Mouse (Mus musculus) forebrain, embryonic 16.5 days (tissue): ENCODE measurements around the gene Slc44a2. TPM values are rescaled to one million over a fixed set of nuclear protein-coding genes. Genes with fewer than 3 reads are reported as not detected.

Source experiments
- ATAC-seq: fragments of 200-750 bp; cut with Nextera tagmentation; 2 replicates; pipeline ENCODE4 v1.8.0; 2017; ENCODE audit warnings: mild to moderate bottlenecking, moderate library complexity
- H3K27ac ChIP-seq: fragments of 300-500 bp; sonication (generic); 2 replicates; pipeline ENCODE4 v1.5.1; 2014; ENCODE audit warnings: low read length, control low read depth
- H3K27me3 ChIP-seq: fragments of 300-500 bp; sonication (generic); replicated peaks from 2 replicates; pipeline ENCODE4 v1.6.1; 2014; ENCODE audit warnings: low read length; ENCODE audit not compliant: control insufficient read depth, insufficient read depth
- H3K36me3 ChIP-seq: fragments of 300-500 bp; sonication (generic); 2 replicates; pipeline ENCODE4 v1.6.1; 2014; ENCODE audit not compliant: control insufficient read depth, insufficient read depth
- H3K4me1 ChIP-seq: fragments of 300-500 bp; sonication (generic); replicated peaks from 2 replicates; pipeline ENCODE4 v1.6.1; 2014; ENCODE audit warnings: low read length; ENCODE audit not compliant: control insufficient read depth, insufficient read depth
- H3K4me2 ChIP-seq: fragments of 300-500 bp; sonication (generic); 2 replicates; pipeline ENCODE4 v1.6.1; 2014; ENCODE audit warnings: mild to moderate bottlenecking, low read length, control low read depth
- H3K4me3 ChIP-seq: fragments of 300-500 bp; sonication (generic); replicated peaks from 2 replicates; pipeline ENCODE4 v1.5.1; 2014; ENCODE audit warnings: mild to moderate bottlenecking, low read length, control low read depth
- H3K9ac ChIP-seq: fragments of 300-500 bp; sonication (generic); replicated peaks from 2 replicates; pipeline ENCODE4 v1.6.1; 2014; ENCODE audit warnings: low read depth, low read length, control low read depth
- H3K9me3 ChIP-seq: fragments of 300-500 bp; sonication (generic); 2 replicates; pipeline ENCODE4 v1.6.1; 2016; ENCODE audit warnings: low read length; ENCODE audit not compliant: control insufficient read depth
- WGBS: fragments of 180-500 bp; shearing (Covaris S2); extraction: QIAGEN DNeasy Blood & Tissue Kit; methylation state at CpG from one replicate; pipeline ENCODE4 v1.1.7; 2014; 5-methylcytosine and 5-hydroxymethylcytosine counted together
- polyA plus RNA-seq: library from polyadenylated mRNA; unstranded; fragments of >200 nt; fragmentation: Nextera tagmentation; extraction: Ambion mirVana; gene quantifications from 2 replicates; pipeline ENCODE4 v1.2.1, GENCODE M21; 2015

Gene Slc44a2
- polyA plus RNA-seq, 1 experiment from 2014 or later, result 86.2 TPM

DNA sequence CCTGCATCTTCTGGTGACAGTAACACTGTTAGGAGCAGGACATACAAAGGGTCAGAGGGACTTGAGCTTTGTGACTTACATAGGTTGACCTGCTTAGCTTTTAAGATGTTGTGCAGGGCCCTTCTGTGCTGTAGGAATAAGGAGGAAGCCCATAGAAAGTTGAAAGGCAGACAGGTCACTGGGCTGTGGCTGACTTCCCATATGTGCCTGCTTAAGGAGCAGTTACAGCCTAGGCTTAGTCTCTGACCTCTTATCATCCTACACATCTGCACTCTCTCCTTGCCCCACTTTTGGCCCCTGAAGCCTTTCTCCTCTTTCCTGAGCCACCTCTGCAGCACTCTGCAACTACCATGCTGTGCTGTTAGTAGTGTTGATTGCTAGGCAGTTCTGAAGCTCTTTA lies 63.5 kb downstream of the Slc44a2 start:
- Histone ChIP-seq H3K4me2 (no peak overlapping the region), H3K9ac (no peak overlapping the region), H3K9me3 (no peaks in the 10 kb centered on the region), H3K27ac (no peak overlapping the region), H3K27me3 (no peaks in the 10 kb centered on the region), H3K4me1 (peaks cover 10% of the 10 kb centered on the region; the same call in 1 of the 2 replicates), H3K4me3 (no peak overlapping the region), H3K36me3 (peaks cover 3% of the 10 kb centered on the region; the same call in 1 of the 2 replicates)
- no peak for ATAC-seq

- no peak overlapping the region for H3K27ac ChIP-seq
- no peak overlapping the region for H3K4me3 ChIP-seq
- H3K4me1 ChIP-seq, result no peaks in the 10 kb centered on the region
- no peaks in the 10 kb centered on the region for H3K9me3 ChIP-seq
- no peaks in the 10 kb centered on the region for H3K27me3 ChIP-seq
- ATAC-seq, result no peak
- H3K36me3 ChIP-seq, result peaks cover 61% of the 10 kb centered on the region
- no peak overlapping the region for H3K4me2 ChIP-seq
- no peak overlapping the region for H3K9ac ChIP-seq
- 89% methylated on average over 10 of the region's 10 CpGs for WGBS
These were observed 72.2 kb downstream of the Slc44a2 start for GRCm38 (mm10) chr9:21392646-21393175.

DNA sequence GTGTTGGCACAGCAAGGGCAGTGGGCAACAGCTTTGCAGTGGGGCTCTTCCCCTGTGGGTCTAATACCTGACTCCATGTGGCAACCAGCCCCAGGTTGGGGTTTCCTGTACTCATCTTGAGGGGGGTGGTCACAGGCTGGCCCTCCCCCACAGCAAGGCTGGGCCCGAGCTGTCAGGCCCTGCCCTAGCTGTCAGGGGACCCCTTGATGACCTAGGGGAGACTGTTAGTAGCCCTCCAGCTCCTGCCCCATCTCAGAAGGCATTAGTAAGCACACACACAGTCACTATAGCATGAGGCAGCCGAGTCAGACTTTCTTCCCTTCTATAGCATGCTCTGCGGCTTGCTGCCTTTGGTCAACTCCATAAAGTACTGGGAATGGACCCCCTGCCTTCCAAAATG lies 75.2 kb downstream of the Slc44a2 start:
- Histone ChIP-seq H3K27me3 (no peaks in the 10 kb centered on the region), H3K4me1 (no peaks in the 10 kb centered on the region), H3K27ac (no peak overlapping the region), H3K4me2 (no peak overlapping the region), H3K36me3 (peaks cover 77% of the 10 kb centered on the region), H3K9ac (no peak overlapping the region), H3K4me3 (no peak overlapping the region), H3K9me3 (no peaks in the 10 kb centered on the region)
- ATAC-seq, result no peak
- WGBS, result 88% methylated on average over 3 of the region's 3 CpGs

DNA sequence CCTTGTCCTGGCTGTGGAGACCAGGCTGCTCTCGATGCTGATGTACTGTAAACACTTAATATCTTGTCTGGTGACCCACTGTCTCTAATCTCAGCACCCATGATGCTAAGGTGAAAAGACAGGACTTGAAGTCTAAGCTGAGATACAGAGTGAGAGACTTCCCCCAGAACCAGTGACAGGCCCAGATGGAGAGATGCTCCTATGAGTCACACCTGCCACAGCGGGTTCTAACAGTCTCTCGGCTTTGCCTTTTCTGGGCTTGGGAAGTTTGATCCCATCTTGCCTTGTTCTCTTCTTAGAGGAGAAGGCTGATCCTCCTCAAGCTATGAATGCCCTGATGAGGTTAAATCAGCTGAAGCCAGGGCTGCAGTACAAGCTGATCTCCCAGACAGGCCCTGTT lies 76.7 kb downstream of the Slc44a2 start:
- Histone ChIP-seq H3K4me3 (no peak overlapping the region), H3K4me1 (no peaks in the 10 kb centered on the region), H3K27me3 (no peaks in the 10 kb centered on the region), H3K4me2 (no peak overlapping the region), H3K27ac (no peak overlapping the region), H3K9me3 (no peaks in the 10 kb centered on the region), H3K36me3 (peaks cover 79% of the 10 kb centered on the region), H3K9ac (no peak overlapping the region)
- WGBS, result 96% methylated on average over 3 of the region's 3 CpGs
- ATAC-seq, result no peak

- H3K4me1 ChIP-seq, result no peaks in the 10 kb centered on the region
- no peak overlapping the region for H3K9ac ChIP-seq
- WGBS, result 90% methylated on average over 9 of the region's 9 CpGs
- H3K36me3 ChIP-seq, result peaks cover 65% of the 10 kb centered on the region
- no peak overlapping the region for H3K4me2 ChIP-seq
- no peaks in the 10 kb centered on the region for H3K27me3 ChIP-seq
- ATAC-seq, result no peak
- no peaks in the 10 kb centered on the region for H3K9me3 ChIP-seq
- no peak overlapping the region for H3K27ac ChIP-seq
- no peak overlapping the region for H3K4me3 ChIP-seq
These were observed 80.5 kb downstream of the Slc44a2 start for GRCm38 (mm10) chr9:21401042-21401441.

GRCm38 (mm10) chr9:21402764-21403253 lies 82.3 kb downstream of the Slc44a2 start:
- Histone ChIP-seq H3K4me3 (no peak overlapping the region), H3K4me1 (no peaks in the 10 kb centered on the region), H3K4me2 (no peak overlapping the region), H3K9me3 (no peaks in the 10 kb centered on the region), H3K27me3 (no peaks in the 10 kb centered on the region), H3K9ac (no peak overlapping the region), H3K27ac (no peak overlapping the region), H3K36me3 (peaks cover 58% of the 10 kb centered on the region)
- ATAC-seq, result no peak
- WGBS, result 90% methylated on average over 11 of the region's 11 CpGs

- ATAC-seq, result no peak
- Histone ChIP-seq H3K9me3 (no peaks in the 10 kb centered on the region), H3K27me3 (no peaks in the 10 kb centered on the region), H3K4me3 (no peak overlapping the region), H3K9ac (no peak overlapping the region), H3K36me3 (peaks cover 51% of the 10 kb centered on the region), H3K4me1 (no peaks in the 10 kb centered on the region), H3K27ac (no peak overlapping the region), H3K4me2 (no peak overlapping the region)
- WGBS, result 96% methylated on average over 5 of the region's 5 CpGs
These were observed 83.2 kb downstream of the Slc44a2 start for GRCm38 (mm10) chr9:21403745-21404144.

Other genes with a start within 250 kb of the Slc44a2 start
- gene Gm49373, start 247.6 kb upstream of the Slc44a2 start, polyA plus RNA-seq, result 1.2 and 1.4 TPM in 2 replicates
- gene Fdx1l, start 247.1 kb upstream of the Slc44a2 start, polyA plus RNA-seq, result 49.7 and 60.5 TPM in 2 replicates
- 1.6 and 1.9 TPM in 2 replicates for gene Gm38431, start 228.7 kb upstream of the Slc44a2 start, polyA plus RNA-seq
- 37.4 and 38.8 TPM in 2 replicates for gene Raver1, start 228.7 kb upstream of the Slc44a2 start, polyA plus RNA-seq
- 10.4 and 13.7 TPM in 2 replicates for gene Tyk2, start 189.5 kb upstream of the Slc44a2 start, polyA plus RNA-seq
- gene Cdc37, start 170.7 kb upstream of the Slc44a2 start, polyA plus RNA-seq, result 213 and 234 TPM in 2 replicates
- gene Pde4a, start 155.0 kb upstream of the Slc44a2 start, polyA plus RNA-seq, result 24.9 and 32.0 TPM in 2 replicates
- gene Keap1, start 81.3 kb upstream of the Slc44a2 start, polyA plus RNA-seq, result 74.2 and 78.5 TPM in 2 replicates
- 2.6 and 2.8 TPM in 2 replicates for gene S1pr5, start 72.3 kb upstream of the Slc44a2 start, polyA plus RNA-seq
- 47.6 and 51.8 TPM in 2 replicates for gene Atg4d, start 55.4 kb upstream of the Slc44a2 start, polyA plus RNA-seq
- gene Kri1, start 32.7 kb upstream of the Slc44a2 start, polyA plus RNA-seq, result 18.3 and 20.1 TPM in 2 replicates
- gene Cdkn2d, start 29.3 kb upstream of the Slc44a2 start, polyA plus RNA-seq, result 85.1 and 97.7 TPM in 2 replicates
- 1.8 and 2.9 TPM in 2 replicates for gene Ap1m2, start 8.4 kb upstream of the Slc44a2 start, polyA plus RNA-seq
- 309 and 325 TPM in 2 replicates for gene Ilf3, start 47.2 kb downstream of the Slc44a2 start, polyA plus RNA-seq
- 48.4 and 53.8 TPM in 2 replicates for gene Qtrt1, start 91.1 kb downstream of the Slc44a2 start, polyA plus RNA-seq
- gene Dnm2, start 104.2 kb downstream of the Slc44a2 start, polyA plus RNA-seq, result 76.1 and 82.5 TPM in 2 replicates
- 52.7 and 54.6 TPM in 2 replicates for gene Tmed1, start 189.6 kb downstream of the Slc44a2 start, polyA plus RNA-seq
- 2.8 and 3.5 TPM in 2 replicates for gene AB124611, start 205.5 kb downstream of the Slc44a2 start, polyA plus RNA-seq
- 26.5 and 27.8 TPM in 2 replicates for gene Carm1, start 226.2 kb downstream of the Slc44a2 start, polyA plus RNA-seq